Mouse (Mus musculus) gastrocnemius, postnatal 36 days (tissue): ENCODE data around the gene Hs2st1. TPM values are rescaled to one million over a fixed set of nuclear protein-coding genes. Genes with fewer than 3 reads are reported as not detected.

Source experiments
- DNase-seq, 2 experiments: peaks; one replicate each; pipeline ENCODE4 v3.0.0; 2022
- intact Hi-C: fragments of 180-260 bp; cut with DNase I; formaldehyde crosslinking; loops from one replicate; pipeline ENCODE4 v1.15.1; 2025
- total RNA-seq, 2 experiments: library from RNA; stranded (reverse); gene quantifications; 2 replicates each; pipeline ENCODE4 v1.2.3; 2021

The Hs2st1 gene
- total RNA-seq, 2 experiments from 2014 or later = 10.5 to 12.0 TPM

GRCm38 (mm10) chr3:144460183-144460788 is 109.7 kb downstream of the Hs2st1 start:
- intact Hi-C loops = no loop called here

GRCm38 (mm10) chr3:144459285-144459697 is 110.7 kb downstream of the Hs2st1 start:
- intact Hi-C loops = no loop called here
- no peak for DNase-seq

More at GRCm38 (mm10) chr3:144460183-144460788, 109.7 kb downstream of the Hs2st1 start:
- no peak for DNase-seq

GRCm38 (mm10) chr3:144453701-144454430 is 116.1 kb downstream of the Hs2st1 start:
- intact Hi-C loops = loop anchor here (2.0 to 5.0 kb wide), 2 partner anchors 163 to 268 kb away; partner anchors contain the start of gene Sh3glb1
- no peak for DNase-seq

- intact Hi-C loops = no loop called here
- DNase-seq = no peak
These were observed 121.0 kb downstream of the Hs2st1 start for GRCm38 (mm10) chr3:144448977-144449376.

- intact Hi-C loops = no loop called here
- DNase-seq = no peak
These were observed 122.1 kb downstream of the Hs2st1 start for GRCm38 (mm10) chr3:144447917-144448316.

- intact Hi-C loops = no loop called here
These were observed 123.8 kb downstream of the Hs2st1 start for GRCm38 (mm10) chr3:144446081-144446634.

GRCm38 (mm10) chr3:144437871-144438398 is 132.0 kb downstream of the Hs2st1 start:
- no peak for DNase-seq

More at GRCm38 (mm10) chr3:144446081-144446634, 123.8 kb downstream of the Hs2st1 start:
- no peak for DNase-seq

GRCm38 (mm10) chr3:144436076-144436475 is 133.9 kb downstream of the Hs2st1 start:
- DNase-seq = no peak
- intact Hi-C loops = no loop called here

More at GRCm38 (mm10) chr3:144437871-144438398, 132.0 kb downstream of the Hs2st1 start:
- intact Hi-C loops = no loop called here

- intact Hi-C loops = no loop called here
- DNase-seq = no peak
These were observed 134.7 kb downstream of the Hs2st1 start for GRCm38 (mm10) chr3:144435281-144435680.

- intact Hi-C loops = no loop called here
- DNase-seq = no peak
These were observed 135.7 kb downstream of the Hs2st1 start for GRCm38 (mm10) chr3:144434276-144434675.

GRCm38 (mm10) chr3:144433039-144433438 is 136.9 kb downstream of the Hs2st1 start:
- DNase-seq = no peak
- intact Hi-C loops = no loop called here

GRCm38 (mm10) chr3:144432143-144432577 is 137.8 kb downstream of the Hs2st1 start:
- no peak for DNase-seq
- intact Hi-C loops = no loop called here

GRCm38 (mm10) chr3:144428514-144429431 is 141.2 kb downstream of the Hs2st1 start:
- intact Hi-C loops = no loop called here
- DNase-seq = no peak

GRCm38 (mm10) chr3:144425041-144425448 is 144.9 kb downstream of the Hs2st1 start:
- DNase-seq = no peak
- intact Hi-C loops = no loop called here

- no peak for DNase-seq
- intact Hi-C loops = no loop called here
These were observed 148.4 kb downstream of the Hs2st1 start for GRCm38 (mm10) chr3:144421404-144422180.

- intact Hi-C loops = no loop called here
- DNase-seq = no peak
These were observed 156.2 kb downstream of the Hs2st1 start for GRCm38 (mm10) chr3:144413821-144414220.

GRCm38 (mm10) chr3:144412538-144413272 is 157.3 kb downstream of the Hs2st1 start:
- DNase-seq = no peak
- intact Hi-C loops = no loop called here

- no peak for DNase-seq
- intact Hi-C loops = no loop called here
These were observed 158.2 kb downstream of the Hs2st1 start for GRCm38 (mm10) chr3:144411650-144412278.
